Mouse (Mus musculus) left cerebral cortex, adult 11 months (tissue): ENCODE measurements at regions not wholly inside any gene's neighbourhood (a gene's known extent, or its start where the extent isn't known, plus 50 kb on each side); places are given as distances from the start of the nearest gene placed in this dataset.

Experiments
- DNase-seq: peaks from one replicate; pipeline ENCODE4 v3.0.0; 2022; ENCODE audit warnings: low spot score

DNA sequence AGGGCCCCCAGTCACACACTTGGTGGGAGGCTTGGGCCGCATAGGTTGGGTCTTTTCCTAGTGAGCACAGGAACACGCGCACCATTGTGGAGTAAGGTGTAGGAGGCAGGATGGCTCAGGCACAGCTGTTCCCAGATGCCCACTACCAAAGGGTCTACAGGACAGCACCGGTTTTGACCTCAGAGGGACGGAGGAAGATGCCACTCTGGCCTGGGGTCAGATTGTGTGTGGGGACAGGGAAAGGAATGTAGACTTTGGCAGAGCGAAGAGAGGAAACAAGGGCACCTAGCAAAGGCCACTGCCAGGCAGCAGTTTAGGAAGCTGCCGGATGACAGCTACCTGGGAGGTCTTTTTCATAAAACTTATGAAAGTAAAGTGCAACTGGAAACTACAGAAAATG, 73.5 kb upstream of the Slc25a13 start:
- no peak for DNase-seq

DNA sequence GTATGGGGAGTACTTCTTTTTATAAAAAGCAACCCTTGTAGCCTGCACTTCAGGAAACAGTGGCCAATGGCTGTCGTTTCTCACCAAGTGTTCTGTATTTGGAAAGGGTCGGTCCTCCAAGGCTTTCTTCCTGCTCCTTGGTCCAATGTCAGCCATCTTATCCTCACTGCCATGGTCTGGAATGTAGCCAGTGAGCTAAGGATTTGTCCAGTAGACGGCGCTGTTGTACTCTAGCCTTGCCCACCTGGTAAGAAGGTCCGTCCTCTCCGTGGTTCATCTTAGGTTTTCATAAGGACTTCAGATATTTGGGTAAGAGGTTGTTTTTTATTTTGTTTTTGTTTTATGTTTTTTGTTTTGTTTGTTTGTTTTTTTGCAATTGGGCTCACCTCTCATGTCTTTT, 72.8 kb upstream of the Slc25a13 start:
- DNase-seq: peak; percentile 44

DNA sequence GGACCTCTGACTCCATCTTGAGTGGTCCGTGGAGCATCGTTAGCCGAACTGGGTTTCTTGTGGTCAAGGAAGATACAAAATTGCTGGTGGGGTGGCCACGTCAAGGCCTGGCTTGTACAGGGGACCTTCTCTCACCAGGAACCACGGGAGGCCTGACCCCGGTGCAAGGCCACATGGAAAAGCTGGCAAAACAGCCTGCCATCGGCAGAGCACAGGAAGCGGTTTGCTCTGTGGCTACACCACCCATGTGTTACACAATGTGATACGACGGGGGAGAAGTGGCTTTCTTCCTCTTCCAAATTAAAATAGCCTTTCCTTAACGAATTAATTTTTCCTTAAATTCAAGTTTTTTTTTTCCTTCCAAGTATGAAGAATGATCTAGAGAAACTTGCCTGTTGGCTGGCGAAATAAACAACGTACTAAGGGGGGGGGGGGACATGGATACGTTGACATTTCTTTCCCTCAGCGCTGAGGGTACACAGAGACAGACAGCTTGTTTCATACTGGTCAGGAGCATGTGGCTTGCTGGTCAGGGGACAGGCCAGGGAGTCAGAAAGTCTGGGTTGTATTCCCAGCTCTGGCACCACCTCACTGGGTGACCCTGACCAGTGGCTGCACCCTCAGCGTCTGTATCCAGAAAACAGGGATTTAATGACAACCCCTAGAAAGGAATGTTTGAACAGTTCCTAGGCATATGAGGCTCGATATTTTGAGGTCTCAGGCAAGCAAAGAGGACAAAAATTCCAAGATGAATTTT, 64.0 kb upstream of the Slc25a13 start:
- no peak for DNase-seq

DNA sequence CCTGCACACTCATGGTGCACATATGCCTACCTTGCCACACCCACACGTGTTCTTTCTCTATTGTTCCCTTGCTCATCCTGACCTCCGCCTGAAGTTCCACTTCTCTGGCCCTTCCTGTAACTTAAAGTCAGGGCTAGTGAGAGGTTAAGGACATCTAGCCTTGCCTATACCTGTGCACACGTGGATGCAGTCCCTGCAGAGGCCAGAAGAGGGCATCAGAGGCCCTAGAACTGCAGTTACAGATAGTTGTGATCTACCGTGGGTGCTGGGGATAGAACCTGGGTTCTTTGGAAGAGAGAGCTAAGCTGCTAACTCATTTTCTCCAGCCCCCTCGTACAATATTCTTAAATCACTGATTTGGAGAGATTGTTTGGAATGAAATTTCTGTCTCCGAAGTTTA, 62.7 kb upstream of the Slc25a13 start:
- no peak for DNase-seq

DNA sequence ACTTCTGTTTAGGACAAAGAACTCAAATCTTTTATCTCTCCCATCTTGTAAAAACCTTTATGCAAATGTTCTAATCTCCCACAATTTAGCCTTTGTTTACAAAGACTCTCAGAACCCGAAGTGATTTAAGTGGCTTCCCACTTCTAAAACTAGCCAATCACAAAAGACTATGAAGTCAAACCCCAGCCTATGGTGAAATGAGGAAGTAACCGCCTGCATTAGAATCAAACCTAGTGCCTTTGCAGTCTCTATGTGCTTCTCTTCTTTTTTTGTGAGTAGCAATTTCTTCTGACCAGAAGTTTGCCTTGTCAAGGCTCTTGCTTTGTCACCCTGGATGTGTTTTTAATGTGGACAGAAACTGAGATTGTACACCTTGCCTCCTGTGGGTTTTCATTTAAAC, 53.6 kb upstream of the Slc25a13 start:
- DNase-seq: no peak
